Mouse (Mus musculus) thymus, postnatal 4 days (tissue): ENCODE data around the gene Usp28.

Source experiments
- DNase-seq: peaks from one replicate; pipeline ENCODE4 v3.0.0; 2021

Gene Usp28

GRCm38 (mm10) chr9:49024529-49024928 lies 39.4 kb downstream of the Usp28 start:
- DNase-seq, result no peak

DNA sequence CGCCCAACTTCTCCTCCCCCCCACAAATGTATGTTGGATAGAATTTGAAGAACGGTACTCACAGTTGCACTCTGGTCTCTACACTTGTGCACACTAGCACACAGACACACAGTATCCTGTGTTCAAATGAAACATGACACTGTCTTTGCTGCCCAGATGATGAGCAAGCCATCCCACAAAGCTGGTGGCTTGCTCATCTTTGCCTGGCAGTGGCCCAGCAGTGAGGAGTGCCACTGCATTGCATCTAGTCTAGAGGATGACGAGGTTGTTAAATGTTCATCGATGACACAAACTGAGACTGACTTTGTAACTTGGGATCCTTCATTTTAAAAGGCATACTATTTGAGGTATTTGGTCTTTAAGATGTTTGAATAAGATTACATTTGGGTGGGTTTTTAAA lies 49.6 kb downstream of the Usp28 start:
- DNase-seq, result no peak

- DNase-seq, result no peak
These were observed 65.7 kb downstream of the Usp28 start for GRCm38 (mm10) chr9:49050901-49051300.

GRCm38 (mm10) chr9:49051349-49051748 lies 66.2 kb downstream of the Usp28 start:
- peak; percentile 81 for DNase-seq

DNA sequence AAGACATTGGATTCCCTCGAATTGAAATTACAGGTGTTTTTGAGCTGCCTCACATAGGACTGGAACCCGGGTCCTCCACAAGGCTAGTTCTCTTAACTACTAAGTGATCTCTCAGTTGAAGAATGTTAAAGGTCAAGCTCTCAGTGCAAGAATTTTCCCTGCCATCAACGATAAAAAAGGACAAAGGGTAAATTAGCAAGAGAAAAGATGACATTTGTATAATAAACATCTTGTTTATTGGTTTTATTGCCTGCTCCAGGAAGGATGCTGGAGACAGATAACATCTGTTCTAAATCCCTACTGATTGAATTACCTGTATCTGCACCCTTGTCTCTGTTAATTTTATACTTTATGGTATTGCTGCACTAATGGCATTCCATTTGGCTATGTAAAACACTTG lies 68.9 kb downstream of the Usp28 start:
- DNase-seq, result no peak

- peak; percentile 93 for DNase-seq
These were observed 70.4 kb downstream of the Usp28 start, which contains the start of gene Zw10 for GRCm38 (mm10) chr9:49055333-49056205. TSS of gene Zw10 (plus strand) at chr9:49055613.

GRCm38 (mm10) chr9:49076847-49077246 lies 91.7 kb downstream of the Usp28 start:
- no peak for DNase-seq

- no peak for DNase-seq
These were observed 95.9 kb downstream of the Usp28 start, which contains the start of gene Tmprss5 for GRCm38 (mm10) chr9:49081107-49081506. TSS of gene Tmprss5 (plus strand) at chr9:49081260.

DNA sequence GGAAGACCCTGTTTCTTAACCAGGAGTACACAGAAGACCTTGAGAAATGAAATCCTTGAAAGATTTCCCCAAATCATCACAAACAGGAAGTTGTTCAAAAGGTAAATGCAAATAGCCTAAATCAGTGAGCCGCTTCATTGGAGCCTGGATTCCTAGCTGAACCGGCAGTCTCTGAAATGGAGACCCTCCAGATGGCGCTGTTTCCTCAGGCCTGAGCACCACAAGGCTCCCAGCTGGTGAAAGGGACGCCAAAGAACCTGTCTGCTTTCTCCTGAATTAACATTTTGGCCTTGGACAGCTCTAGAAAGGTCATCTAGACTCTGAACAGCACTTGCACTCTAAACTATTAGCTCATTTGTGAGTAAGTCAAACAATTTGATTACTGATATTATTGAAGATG lies 96.4 kb downstream of the Usp28 start:
- DNase-seq, result peak; percentile 80

DNA sequence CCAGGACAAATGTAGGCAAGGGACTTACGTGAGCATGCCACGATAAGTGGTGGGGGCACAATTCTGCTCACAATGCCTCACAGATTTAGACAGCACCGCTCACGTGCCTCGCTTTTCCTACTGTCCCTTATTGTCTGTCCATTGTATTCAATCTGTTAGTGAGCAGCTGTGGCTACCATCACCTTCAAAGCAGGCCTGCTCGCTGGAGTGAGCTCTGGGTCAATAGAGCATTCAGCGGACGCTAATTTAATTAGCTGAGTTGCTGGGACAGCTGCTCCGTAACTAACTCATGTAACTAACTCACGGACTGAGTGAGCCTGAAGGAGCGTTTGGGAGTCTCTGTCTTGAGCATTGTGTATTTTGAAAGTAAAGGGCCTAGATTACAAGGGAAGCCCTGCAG lies 102.1 kb downstream of the Usp28 start:
- no peak for DNase-seq
